Mouse (Mus musculus) gastrocnemius, postnatal 10 days (tissue): ENCODE measurements around the gene Hhip. TPM values are rescaled to one million over a fixed set of nuclear protein-coding genes. Genes with fewer than 3 reads are reported as not detected.
"Not testable (repeated sequence)": the region's sequence is repeated elsewhere in the genome, so short reads cannot be mapped to it uniquely, and the experiment has no call there.

ENCODE experiments used
- DNase-seq: peaks from one replicate; pipeline ENCODE4 v3.0.0; 2021; ENCODE audit warnings: mixed read lengths
- total RNA-seq, 2 experiments: library from RNA; stranded (reverse); gene quantifications; 2 replicates each; pipeline ENCODE4 v1.2.3; 2021

Gene Hhip
- total RNA-seq, 2 experiments from 2014 or later: 2.2 to 2.4 TPM

DNA sequence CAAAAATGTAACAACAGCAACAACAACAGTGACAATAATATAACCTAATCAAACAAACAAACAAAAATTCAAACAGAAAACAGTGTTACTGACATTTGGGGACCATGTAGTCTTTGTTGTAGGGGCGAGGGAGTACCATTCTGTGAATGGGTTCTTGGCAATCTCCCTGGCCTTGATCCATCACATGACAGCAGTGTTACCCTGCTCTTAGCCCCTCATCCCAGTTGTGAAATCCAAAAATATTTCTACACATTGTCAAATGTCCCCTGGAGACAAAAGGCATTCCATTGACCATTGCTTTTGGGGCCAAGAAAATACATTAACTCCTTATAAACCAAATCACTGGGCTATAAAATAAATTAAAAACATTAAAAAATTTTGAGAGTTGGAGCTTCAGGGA, 64.3 kb downstream of the Hhip start:
- no peak for DNase-seq

DNA sequence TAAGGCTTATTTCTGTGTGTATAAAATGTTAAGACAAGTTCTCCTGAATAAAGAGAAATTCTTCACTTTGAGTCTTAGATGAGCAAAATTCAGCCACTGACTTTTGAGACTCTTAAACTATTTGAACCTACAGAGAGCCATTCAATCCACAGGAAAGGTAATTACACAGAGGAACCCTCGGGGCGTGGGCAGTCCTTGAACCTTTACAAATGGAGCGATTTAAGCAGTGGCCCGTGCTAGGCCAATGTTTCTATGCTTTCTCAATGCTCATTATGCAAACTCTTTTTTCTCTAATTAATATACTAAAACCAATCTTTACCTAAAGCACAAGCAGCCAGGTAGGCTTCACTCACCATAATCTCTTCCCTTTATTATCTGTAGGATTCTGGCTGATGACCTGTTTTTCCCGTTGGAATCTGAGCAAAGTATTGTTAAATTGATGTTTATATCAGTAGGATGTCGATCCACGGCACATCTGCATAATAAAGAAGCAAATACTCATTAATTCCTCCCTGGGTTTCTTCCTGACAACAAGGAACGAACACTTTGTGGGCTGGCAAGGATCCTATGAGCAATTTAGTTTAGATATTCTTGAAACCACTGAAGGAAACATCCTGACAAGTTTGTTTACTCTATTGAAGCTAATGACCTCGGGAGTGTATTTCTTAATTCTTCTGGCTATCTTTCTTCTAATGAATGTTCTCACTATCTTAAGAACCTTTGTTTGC, 65.5 kb downstream of the Hhip start:
- DNase-seq: no peak

DNA sequence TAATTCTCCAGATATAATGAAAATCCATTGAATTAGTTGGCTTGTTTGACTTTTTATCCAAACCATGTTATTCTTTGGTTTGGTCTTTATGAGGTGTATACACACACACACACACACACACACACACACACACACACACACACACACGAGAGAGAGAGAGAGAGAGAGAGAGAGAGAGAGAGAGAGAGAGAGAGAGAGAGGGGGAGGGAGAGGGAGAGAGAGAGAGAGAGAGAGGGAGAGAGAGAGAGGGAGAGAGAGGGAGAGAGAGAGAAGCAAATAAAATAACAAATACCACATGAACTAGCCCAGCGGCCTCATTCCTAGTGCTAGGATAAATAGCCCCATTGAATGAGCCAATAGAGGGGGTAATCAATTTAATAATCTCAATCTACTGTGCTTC, 66.4 kb downstream of the Hhip start:
- not testable (repeated sequence) for DNase-seq

DNA sequence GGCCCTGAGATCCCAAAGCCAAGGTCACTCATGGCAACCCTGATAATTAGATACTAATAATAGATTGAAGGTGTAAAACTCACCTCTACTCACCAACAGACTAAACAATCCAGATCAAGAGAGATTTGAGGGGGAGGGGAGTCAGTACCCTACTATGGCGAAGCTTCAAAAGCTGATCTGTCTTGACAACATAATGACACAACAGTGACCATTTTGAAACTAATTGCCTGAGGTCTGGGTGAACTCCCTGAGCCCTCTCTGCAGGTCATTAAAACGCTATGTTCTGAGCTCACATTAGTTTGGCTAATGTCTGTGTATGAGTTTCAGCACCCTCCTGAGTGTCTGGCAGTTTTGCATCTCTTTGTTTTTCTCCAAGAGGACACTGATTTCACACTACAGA, 72.9 kb downstream of the Hhip start:
- no peak for DNase-seq

DNA sequence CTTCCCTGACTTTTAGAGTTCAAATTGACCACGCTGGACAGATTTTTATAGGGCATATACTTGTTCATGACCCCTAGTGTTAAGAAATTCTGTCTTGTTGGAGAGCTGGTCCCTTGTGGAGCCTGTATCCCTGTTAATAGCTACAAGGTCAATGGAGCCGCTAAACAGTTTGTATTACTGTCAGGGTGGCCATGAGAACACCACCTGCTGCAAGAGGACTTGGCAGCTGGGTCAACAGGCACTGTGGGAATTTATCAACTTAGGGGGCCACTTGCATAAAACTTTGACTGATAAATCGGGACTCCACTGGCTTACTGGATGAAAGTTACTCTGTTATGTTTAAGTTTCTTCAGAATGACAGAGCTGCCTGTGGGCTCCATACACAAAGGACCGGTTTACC, 75.7 kb downstream of the Hhip start:
- no peak for DNase-seq

DNA sequence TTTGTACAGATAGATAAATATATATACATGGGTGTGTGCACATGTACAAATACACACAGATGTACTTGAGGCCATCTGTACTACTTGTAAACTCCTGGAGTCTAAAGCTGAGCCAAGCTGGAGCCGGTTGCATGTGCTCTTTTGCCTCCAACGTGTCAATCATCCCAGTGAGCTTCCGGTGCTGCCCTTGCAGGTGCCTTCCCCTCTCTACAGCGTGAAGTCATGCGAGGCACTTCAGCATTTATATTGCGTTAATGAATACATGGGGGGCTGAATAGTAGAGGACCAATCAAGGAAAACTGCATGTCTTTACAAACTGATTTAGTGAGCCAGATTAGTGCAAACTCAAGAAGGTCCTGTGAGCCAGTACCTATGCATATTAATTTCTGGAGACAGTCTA, 91.6 kb downstream of the Hhip start:
- DNase-seq: no peak

DNA sequence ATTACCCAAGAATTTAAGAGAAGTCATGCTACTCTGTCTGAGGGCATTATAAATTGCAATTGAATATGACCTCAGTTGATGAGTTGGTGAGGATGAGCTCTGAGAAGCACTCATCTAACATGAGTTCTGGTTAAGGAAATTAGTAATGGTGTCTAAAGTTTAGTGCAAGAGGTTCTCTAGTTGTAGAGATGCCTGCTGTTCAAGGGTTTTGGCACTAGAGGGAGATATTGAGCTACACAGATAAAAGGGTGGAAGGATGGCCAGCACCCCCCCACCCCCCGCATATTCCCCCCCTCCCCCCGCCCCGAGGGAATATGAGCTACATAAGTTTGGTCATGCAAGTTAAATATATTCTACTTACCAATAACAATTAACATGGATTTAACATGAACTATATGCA, 104.9 kb downstream of the Hhip start:
- DNase-seq: no peak

DNA sequence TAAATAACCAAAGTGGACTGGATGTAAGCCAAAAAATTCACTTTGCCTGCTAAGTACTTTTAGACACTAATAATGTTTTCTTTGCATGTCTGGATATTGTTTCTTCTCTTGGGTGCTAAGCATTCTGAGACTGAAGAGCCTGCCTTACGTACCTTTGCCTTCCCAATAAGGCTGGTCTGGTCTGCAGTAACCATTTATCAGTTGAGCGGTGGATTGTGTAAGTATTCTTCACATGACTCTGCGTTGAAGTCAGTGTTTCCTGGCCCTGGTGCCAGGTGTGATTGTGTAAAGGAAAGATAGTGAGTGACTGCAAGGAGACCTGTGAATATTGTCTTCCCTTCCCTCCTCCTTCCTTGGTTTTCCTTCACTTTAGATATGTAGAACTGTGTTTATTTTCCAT, 107.4 kb downstream of the Hhip start:
- DNase-seq: no peak

DNA sequence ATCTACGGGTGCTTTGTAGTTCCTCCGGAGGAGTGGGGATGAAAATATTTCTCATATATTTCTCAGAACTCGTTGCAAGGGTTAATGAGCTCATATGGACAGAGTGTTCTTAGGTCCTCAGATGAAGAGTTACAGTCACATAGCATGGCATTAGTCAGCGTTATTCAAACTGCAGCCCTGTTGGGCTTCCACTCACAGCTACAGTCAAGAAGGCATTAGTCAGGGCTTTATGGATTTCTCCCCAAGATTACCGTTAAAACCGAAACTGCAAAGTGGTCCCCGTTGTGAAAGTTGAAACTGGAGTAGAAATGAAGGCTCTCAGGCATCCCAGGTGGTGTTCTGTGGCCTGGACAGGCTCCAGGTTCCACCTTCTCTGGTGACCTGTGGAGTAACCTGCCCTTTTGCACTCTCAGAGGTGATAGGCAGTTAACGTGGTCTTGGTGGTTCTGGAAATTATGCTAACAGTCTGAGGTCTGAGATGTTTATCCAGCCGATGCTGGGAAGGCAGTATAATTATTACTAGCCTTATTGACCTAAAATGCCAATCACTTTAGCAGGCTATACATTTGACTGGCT, 112.2 kb downstream of the Hhip start:
- no peak for DNase-seq

DNA sequence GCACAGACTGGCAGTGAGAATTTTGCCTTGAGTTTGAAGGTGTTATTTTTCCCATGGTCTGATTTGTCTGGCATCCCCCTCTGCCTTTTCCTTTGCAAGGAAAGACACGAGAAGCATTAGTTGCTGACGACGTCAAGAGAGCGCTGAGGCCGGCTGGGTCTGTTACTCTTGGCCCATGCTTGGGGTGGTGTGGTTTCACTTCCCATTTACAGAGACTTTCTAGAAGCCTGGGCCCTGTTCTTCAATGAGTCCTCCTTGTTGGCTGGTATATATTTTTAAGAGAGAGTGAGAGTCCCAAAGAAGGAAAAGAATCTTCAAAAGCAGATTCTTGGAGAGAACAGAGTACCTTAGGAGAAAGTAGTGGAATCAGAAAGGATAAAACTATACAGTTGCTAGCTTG, 116.7 kb downstream of the Hhip start:
- DNase-seq: no peak

DNA sequence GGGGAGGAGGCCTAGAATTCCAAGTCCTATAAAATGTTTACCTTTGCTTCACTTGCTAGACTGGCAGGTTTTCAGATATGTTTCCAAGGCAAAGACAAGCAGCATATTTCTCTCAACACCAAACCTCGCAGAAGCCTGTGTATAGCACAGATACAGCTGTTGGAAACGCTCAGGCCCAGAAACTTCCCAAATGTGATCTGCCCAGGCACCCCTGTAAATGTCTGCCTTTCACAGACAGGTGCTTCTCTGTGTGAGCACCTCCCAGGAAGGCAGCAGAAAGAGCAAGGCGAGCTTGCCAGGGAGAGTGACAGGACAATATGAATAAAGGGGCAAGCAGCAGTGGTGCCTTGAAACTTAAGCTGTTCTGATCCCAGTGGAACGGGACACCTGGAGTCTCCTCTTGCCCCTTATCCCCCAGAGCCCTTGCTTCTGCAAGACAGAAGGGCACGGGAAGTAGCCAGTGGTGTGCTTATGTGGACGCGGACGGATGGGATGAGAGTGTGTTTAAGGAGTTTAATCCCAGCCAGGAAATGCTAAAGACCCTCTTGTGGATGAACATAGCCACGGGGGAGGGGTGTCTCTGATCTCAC, 120.9 kb downstream of the Hhip start:
- no peak for DNase-seq

DNA sequence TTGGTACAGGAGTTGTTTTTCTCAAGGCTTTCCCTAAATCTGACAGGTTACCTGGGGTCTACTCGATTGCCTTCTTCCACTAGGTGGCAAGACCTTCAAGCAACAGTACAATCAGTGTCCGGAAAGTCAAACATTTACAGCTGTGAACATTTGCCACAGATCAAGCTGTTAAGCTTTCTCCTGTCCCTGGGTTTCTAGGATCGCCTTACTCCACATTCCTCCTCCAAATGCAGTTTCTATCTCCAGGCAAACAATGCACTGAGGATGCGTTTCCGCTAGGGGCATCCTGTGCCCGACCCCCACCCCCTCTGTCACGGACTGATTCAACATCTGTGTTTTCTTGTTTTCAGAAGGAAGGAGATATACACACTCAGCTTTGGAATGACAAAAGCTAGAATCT, 122.0 kb downstream of the Hhip start:
- no peak for DNase-seq

DNA sequence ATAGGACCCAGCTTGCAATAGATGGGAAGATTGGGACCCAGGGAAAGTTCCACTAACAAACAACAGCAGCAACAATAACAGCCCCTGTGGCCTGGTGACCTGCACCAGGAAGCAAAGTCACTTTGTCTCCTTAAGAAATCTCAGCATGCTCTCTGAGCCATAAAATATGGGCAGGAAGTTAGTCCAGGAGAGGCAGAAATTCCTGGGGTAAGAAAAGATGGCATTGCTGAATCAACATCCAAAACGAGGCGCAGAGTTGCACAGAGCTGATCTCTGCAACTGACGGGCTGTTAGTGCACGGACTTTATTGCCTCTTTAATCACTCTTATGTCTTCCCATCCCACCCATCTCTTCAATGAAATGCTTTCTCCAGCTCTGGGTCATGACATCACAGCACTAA, 128.6 kb downstream of the Hhip start:
- no peak for DNase-seq

DNA sequence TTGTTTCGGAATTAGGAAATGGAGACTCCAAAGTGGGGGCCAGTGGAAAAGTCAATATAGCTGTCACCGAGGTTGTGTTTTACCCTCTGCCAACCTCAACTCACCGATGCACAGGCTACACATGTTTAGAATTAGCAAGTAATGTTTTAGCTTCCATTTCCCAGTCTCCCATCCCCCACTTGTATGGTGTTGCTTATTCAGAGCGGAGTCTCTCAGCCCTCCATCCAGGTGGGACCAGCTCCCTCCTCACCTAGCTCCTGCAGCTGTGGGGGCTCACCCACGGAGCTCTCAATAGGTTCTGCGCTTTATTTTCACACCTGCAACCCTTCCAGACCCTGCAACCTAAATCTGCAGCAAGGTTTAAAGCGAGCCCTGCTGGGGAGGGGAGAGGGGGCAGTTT, 140.6 kb downstream of the Hhip start:
- DNase-seq: no peak
